Mouse (Mus musculus) left cerebral cortex, postnatal 14 days (tissue): Measurements from ENCODE around the gene Ttyh3. TPM values are rescaled to one million over a fixed set of nuclear protein-coding genes. Genes with fewer than 3 reads are reported as not detected.
A peak's percentile ranks its signal among the peaks of the same experiment; 100 is the strongest.

Experiments
- DNase-seq, 2 experiments: peaks; one replicate each; pipeline ENCODE4 v3.0.0; 2021 to 2022; ENCODE audit warnings: low spot score in 2 of 2, mixed read lengths in 1 of 2
- intact Hi-C: fragments of 180-260 bp; cut with DNase I; formaldehyde crosslinking; loops from one replicate; pipeline ENCODE4 v1.15.1; 2025
- total RNA-seq, 2 experiments: library from RNA; stranded (reverse); gene quantifications; 2 replicates each; pipeline ENCODE4 v1.2.3; 2021

Gene Ttyh3
- total RNA-seq, 2 experiments from 2014 or later: 342 to 349 TPM

DNA sequence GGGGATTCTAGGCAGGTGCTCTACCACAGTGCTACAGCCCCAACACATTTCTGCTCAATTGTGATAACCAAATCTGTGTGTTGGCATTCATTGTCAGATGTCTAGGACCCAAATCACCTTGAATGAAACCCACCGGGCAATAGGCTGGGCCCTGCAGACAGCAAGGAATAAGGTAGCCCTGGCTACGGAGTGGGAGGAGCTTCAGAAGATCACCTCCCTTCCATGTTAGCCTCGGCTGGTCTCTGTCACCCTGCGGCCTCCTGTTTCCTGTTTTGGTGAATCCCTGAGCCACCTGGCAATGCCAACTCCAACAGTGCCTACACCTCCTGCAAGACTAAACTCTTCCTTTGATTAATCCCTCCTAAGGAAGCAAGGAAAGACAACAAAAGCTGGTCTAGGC lies 51.0 kb downstream of the Ttyh3 start:
- intact Hi-C loops: no loop called here
- no peak for DNase-seq

DNA sequence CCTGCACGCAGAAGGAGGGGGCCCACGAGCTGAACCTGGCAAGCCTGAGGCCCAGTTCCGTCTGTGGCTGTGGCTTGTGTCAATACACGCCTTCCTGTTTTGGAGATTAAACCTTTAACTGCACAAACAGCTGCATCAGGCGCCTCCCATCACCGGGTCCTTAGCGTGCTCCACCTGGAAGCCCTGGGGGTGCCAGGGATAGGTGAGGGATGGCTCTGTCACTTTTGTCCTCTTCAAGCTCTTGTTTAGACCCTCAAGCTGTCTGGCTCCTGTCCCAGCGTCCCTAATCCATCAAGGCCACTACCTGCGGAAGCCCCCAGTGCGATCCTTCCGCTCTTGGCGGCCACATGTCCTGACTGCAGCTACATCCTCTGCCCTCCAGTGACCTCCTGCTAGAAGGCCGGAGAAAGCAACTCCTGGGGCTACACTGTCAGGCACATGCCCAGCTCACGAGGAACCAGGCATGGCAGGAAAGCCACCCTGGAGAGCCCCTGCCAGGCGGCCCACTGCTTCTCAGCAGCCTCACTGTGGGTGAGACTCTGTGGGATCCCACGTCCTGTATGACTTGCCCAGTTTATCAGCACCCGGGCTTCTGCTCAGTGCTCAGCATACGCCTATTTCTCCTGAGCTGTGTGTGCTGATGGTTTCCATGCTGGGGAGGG lies 51.8 kb downstream of the Ttyh3 start:
- intact Hi-C loops: no loop called here
- peak in 1 of 2 experiments; percentile 44 for DNase-seq

DNA sequence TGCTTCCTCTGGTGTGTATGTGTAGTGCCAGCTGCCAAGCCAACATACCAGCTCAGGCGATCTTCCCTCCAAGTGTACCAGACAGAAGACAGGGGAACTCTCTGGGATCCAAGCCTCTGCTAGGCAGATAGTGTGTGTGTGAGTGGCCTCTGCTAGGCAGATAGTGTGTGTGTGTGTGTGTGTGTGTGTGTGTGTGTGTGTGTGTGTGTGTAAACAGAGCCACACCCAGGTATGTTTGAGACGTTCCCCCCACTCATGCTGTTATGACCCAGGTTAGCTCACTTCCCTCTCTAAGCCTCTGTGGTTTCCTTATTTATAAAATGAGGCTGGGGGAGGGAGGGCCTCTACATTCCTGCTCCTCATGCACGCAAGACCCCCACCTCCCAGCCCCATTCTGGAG lies 52.4 kb downstream of the Ttyh3 start:
- intact Hi-C loops: no loop called here
- no peak for DNase-seq

DNA sequence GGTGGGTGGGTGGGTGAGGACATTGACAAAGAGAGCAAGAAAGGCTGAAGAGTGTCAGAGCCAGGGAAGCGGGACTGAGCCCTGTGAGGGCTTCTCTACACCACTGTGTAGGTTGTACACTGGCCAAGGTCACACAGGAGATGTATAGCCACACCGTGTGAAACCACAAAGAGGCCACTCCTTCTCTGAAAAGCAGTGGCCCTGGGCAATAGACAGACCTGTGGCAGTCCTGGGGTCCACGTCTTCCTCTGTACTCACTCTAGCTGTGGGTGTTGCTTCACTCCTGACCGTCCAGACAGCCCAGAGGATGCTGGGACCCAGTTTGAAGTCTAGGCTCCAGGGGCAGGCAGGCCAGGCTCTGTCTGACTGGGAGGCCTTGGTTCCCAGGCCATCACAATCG lies 54.0 kb downstream of the Ttyh3 start:
- intact Hi-C loops: no loop called here
- no peak for DNase-seq

DNA sequence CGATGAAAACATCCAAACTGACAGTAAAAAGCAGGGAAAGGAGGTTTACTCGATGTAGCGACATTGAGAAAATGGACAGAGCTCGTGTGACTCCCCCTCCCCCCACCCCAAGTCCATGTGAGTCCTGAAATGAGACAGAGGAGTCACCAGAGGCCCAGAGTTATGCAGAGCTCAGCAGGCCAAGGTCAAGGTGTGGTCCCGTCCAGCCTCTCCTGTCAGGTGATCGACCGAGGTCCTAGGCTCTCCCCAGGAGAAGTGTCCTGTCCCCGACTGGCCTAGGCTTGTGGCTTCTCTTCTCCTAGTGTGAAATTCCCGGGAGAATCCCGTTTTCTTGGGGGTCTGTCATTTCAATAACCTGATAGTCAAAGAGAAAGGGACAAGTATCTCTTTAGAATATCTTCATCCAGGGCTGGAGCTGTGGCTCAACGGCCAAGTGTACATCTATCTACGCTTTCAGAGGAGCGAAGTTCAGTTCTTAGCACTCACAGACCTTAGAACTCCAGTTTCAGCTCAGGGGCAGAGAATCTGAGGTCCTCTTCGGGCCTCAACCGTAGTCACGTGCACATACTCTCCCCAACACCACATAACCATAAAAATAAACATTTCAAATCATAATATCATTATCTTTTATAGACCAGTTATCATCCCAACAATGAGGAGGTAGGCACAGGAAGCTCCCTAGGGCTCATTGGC lies 59.6 kb downstream of the Ttyh3 start:
- intact Hi-C loops: no loop called here

DNA sequence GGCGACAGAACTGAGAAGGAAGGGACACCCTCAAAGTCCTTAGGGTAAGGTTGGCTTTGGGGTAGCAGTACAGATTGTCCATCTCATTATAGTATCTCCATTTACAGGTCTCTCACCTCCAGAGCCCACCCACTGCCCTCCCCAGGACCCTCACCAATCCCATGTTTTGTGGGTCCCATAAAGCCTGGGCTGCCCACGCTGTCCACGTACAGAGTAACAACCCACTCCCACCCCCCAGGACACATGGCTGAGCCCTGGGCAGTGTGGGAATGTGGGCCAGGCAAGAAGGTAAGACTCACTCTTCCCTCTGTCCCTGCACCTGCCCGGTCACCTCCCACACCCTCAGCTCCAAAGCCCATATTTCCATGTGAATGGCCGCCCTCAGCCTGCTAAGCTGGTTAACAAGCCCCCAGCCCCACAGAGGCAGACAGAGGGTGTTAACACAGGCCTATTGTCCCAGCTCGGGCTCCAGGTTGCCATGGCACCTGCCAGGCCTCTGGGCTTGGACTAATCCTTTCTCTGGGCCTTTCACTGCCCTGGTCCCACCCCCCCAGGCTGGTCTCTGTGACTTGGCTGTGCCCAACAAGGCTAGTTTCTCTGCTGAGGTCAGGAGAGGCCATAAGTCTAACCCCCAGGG lies 65.0 kb downstream of the Ttyh3 start:
- intact Hi-C loops: no loop called here
- no peak for DNase-seq

More for the DNA sequence above, 59.6 kb downstream of the Ttyh3 start:
- no peak for DNase-seq

DNA sequence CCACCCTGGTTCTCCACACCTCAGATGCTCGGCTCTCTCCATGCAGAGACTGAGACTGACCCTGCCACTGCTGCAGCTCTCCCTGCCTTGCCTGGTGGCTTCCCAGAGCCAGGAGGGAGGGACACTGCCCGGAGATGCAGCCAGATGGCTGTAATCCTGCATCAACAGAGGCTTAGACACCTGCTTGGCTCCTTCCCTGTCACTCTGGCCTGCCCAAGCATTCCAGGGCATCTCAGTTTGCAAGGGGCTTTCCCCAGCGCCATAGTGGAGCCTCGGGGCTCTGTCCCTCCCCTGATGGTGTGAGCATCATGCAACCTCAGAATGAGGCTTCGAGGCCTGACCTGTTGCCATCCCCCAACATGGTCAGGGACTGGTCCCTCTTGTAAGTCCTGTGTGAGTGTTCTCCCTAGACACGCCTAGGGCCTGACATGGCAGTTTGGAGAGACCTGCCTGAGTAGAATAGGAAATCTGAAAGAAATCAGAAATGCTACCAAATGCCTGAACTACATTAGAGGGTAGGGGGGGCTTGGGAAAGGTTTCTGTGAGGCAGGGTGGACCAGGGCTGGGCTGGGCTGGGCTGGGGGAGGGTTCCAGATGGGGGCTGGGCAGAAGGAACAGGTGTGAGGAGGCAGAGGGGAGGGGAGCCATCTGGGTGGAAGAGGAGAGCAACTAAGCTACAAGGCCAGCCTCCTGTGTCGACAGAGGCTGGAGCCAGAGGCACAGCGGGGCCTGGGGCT lies 65.7 kb downstream of the Ttyh3 start:
- intact Hi-C loops: no loop called here
- no peak for DNase-seq

DNA sequence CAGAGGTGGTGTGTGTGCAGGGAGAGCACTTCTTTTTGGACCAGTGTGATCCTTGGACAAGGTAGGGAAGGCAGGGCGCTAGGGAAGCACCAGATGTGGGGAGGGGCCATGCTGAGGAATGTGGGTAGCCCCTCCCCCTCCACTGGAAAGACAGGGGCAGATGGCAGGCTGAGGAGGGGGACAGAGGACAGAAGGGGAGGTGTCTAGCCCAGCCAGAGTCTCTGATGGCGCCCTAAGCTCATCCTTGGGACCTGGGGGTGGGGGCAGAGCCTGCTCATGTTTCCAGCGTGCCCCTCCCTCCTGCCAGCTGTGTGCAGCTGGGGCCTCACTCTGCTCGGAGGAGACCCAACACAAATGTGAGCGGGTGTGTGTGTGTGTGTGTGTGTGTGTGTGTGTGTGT lies 67.3 kb downstream of the Ttyh3 start:
- intact Hi-C loops: no loop called here
- no peak for DNase-seq

DNA sequence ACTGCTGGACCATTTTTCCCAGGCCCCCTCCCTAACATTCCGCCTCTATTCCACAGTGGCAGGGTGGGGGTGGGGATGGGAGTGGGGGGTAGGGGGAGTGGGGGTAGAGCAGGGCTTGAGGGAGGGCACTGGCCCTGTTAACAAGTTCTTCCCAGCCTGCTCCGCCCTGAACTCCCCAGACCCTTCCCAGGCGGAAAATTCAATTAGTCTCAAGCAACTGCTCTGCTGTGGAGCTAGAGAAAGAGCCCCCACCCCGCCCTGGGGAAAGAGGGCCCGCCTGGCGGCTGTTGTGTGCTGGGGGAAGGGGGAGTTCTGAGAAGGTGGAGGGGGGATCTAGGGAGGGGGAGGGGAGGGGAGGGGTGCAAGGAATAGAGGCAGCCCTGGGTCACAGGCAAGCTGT lies 69.1 kb downstream of the Ttyh3 start:
- intact Hi-C loops: no loop called here
- DNase-seq: no peak

DNA sequence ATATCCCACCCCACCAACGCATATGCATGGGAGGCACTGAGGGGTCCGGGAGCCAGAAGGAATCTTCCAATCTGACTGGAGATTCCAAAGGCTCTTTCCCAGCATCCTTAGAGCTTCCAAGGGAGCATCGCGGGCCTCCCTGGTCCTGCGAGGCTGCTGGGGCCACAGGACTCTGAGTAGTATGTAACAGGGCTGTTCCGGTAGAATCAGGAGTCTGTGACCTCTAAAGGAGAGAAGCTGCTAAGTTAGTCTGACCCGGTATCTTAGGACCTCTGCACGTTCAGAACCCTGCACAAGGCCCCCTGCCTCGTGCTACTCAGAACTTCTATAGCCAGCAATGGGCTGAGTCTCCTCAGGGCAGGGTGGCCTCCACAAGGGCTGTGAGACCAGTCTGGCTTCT lies 69.6 kb downstream of the Ttyh3 start:
- no peak for DNase-seq
- intact Hi-C loops: no loop called here

DNA sequence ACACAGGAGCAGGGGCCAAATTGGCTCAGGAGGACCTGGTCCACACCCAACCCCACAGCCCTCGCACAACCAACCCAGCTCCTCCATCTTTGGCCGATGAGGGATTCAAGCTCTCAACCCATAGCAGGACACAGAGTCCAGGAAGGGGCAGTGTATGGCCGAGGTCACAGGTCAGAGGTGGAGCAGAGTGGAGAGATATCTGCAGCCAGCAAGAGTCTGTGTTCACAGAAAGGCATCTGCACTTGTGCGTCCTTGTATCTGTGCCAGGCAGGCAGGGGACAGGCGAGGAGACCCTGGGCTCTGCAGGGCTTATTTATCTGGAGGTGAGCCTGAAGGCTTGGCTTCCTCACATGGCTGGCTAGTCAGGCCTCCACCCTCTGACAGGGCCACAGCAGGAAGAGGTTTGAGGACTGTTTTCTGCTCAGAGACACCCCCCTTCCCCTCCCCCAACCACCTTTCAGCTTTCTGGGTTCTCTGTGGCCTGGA lies 73.4 kb downstream of the Ttyh3 start:
- no peak for DNase-seq
- intact Hi-C loops: no loop called here

DNA sequence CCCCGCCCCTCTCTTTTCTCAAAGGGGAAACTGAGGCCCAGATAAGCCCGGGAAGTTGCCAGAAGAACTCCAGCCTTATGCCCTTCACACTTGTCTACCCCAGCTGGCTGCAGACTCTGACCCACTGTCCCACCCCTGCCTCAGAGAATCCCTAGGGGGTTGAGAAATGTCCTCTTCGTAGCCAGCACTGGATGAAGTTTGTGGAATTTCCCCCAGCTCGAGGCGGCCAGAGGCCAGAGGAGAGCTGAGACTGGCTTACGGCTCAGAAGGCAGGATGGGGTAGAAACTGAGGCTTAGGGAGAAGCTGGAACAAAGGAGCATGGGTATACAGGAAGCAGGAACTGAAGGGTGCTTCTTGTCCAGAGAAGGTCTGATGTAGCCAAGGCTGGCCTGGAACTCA lies 76.2 kb downstream of the Ttyh3 start:
- intact Hi-C loops: no loop called here
- DNase-seq: no peak

DNA sequence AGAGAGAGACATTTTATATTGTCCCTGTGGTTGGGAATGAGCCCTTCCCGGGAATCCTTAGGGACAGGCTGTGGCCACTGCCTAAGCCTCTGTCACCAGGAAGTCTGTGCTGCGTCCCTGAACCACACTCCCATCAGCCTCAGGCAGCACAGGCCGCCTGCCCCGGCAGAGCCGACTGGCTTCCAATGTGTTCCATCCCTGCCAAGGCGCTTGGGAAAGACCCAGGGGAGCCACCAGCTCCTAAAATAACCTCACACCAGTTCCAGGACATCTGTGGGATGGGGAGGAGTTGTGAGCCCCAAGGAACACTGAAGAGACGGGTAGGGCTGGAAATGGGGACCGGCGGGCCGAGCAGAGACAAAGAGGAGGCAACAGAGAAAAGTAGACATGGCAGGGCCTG lies 77.2 kb downstream of the Ttyh3 start:
- intact Hi-C loops: no loop called here
- peak; percentile 26 to 55 for DNase-seq

DNA sequence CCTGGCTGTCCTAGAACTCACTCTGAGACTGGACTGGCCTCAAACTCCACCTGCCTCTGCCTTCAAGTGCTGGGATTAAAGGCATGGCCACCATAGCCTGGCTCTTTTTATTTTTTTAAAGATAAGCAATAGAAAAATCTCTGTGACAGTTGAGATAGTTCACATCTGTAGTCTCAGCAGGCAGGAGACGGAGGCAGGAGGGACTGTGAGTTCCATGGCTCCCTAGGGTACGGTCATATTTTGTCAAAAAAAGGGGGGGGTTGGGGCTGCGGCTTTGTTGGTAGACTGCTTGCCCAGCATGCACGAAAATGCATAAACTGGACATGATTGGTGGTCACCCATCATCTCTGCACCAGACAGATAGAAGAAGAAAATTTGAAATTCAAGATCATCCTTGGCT lies 77.6 kb downstream of the Ttyh3 start:
- intact Hi-C loops: no loop called here
- no peak for DNase-seq

Other genes starting within 250 kb of the Ttyh3 start
- 100 to 1,000 TPM; 108 to 109 TPM for gene Eif3b, start 229.7 kb downstream of the Ttyh3 start, total RNA-seq
- gene Gm4869, start 203.4 kb downstream of the Ttyh3 start, total RNA-seq: not detected
- gene Chst12, start 143.5 kb downstream of the Ttyh3 start, total RNA-seq: 10 to 100 TPM; 19.7 to 19.8 TPM
- not detected for gene Grifin, start 84.0 kb downstream of the Ttyh3 start, total RNA-seq
- 10 to 100 TPM; 18.8 to 28.4 TPM for gene Lfng, start 41.7 kb downstream of the Ttyh3 start, total RNA-seq
- 10 to 100 TPM; 49.0 to 63.8 TPM for gene Iqce, start 53.3 kb upstream of the Ttyh3 start, total RNA-seq
- 10 to 100 TPM; 24.8 to 27.4 TPM for gene Brat1, start 56.0 kb upstream of the Ttyh3 start, total RNA-seq
- gene Amz1, start 75.1 kb upstream of the Ttyh3 start, total RNA-seq: 10 to 100 TPM; 17.4 to 20.5 TPM
- 10 to 100 TPM; 68.1 to 73.8 TPM for gene Gna12, start 181.4 kb upstream of the Ttyh3 start, total RNA-seq